In the genomic region with DNA sequence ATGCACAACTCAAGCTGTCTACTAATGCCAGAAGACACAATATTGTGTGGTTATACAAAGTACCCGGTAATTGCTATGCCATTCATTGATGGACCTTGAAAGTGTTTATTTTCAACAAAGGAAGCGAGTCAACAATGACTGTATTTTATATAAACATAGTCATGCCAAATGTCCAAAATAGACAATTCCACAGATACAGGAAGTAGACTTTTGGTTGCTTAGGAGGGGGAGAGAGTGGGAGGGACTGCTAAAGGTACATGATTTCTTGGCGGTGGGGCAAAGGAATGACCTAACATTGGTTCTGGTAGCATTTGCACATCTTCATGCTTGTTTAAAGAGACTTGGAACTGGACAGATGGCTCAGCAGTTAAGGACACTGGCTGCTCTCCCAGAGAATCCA, we compare ENCODE assay signal across 36 mouse cellular contexts.
"Had no signal": no experiment of that assay in that cellular context is flagged by ENCODE, and none has a peak within 500 bp of the region (broad histone marks: within the 10 kb centered on the region; RNA-seq: fewer than 3 reads in every experiment).

No protein-coding gene starts in this region.

- H3K9me3 ChIP-seq: heart, embryonic 10.5 days; heart, embryonic 12.5 days; heart, embryonic 13.5 days; heart, embryonic 15.5 days; hindbrain, embryonic 10.5 days; hindbrain, embryonic 12.5 days; hindbrain, embryonic 13.5 days; hindbrain, embryonic 15.5 days; intestine, embryonic 15.5 days; kidney, embryonic 15.5 days had no signal

- H3K27ac ChIP-seq: heart, adult 2 months; heart, embryonic 10.5 days; heart, embryonic 13.5 days; heart, embryonic 15.5 days; hindbrain, embryonic 10.5 days; hindbrain, embryonic 12.5 days; hindbrain, embryonic 13.5 days; hindbrain, embryonic 14.5 days; hindbrain, embryonic 15.5 days; hindbrain, postnatal 0 days; intestine, embryonic 15.5 days; kidney, embryonic 15.5 days; kidney, postnatal 0 days; layer of hippocampus, adult 2 months had no signal

- H3K36me3 ChIP-seq: heart, embryonic 10.5 days; heart, embryonic 12.5 days; heart, embryonic 13.5 days; heart, embryonic 15.5 days; hindbrain, embryonic 10.5 days; hindbrain, embryonic 12.5 days; hindbrain, embryonic 13.5 days; hindbrain, embryonic 15.5 days; intestine, embryonic 15.5 days; kidney, embryonic 15.5 days had no signal

- H3K4me2 ChIP-seq: heart, embryonic 11.5 days; heart, embryonic 12.5 days; heart, embryonic 13.5 days; heart, embryonic 15.5 days; hindbrain, embryonic 12.5 days; hindbrain, embryonic 13.5 days; hindbrain, embryonic 14.5 days; hindbrain, embryonic 15.5 days; intestine, embryonic 15.5 days; kidney, embryonic 15.5 days had no signal

- DNase-seq: heart, adult 18-20 months; heart, adult 2 months; heart, postnatal 10 days; heart, postnatal 14 days; heart, postnatal 36 days; heart, postnatal 4 days; kidney, adult 11 months; kidney, adult 18-20 months; kidney, adult 2 months; kidney, adult 8-10 months; kidney, adult 9 months; kidney, postnatal 10 days; kidney, postnatal 14 days; kidney, postnatal 25 days; kidney, postnatal 36 days; kidney, postnatal 4 days; layer of hippocampus, adult 9-11 months had no signal

- ATAC-seq: hindbrain, embryonic 16.5 days; hindbrain, postnatal 0 days; inflammation-experienced regulatory T-cells, adult 6 months; intestine, embryonic 15.5 days; intestine, embryonic 16.5 days; intestine, postnatal 0 days had no signal

- H3K27me3 ChIP-seq: heart, embryonic 12.5 days; heart, embryonic 13.5 days; heart, embryonic 15.5 days; hindbrain, embryonic 15.5 days; intestine, embryonic 15.5 days; kidney, embryonic 15.5 days had no signal

- H3K4me3 ChIP-seq: heart, adult 2 months; heart, embryonic 10.5 days; heart, embryonic 12.5 days; heart, embryonic 13.5 days; heart, embryonic 15.5 days; hindbrain, embryonic 10.5 days; hindbrain, embryonic 12.5 days; hindbrain, embryonic 13.5 days; hindbrain, embryonic 15.5 days; intestine, embryonic 15.5 days; kidney, embryonic 15.5 days; layer of hippocampus, adult 2 months had no signal

- H3K9ac ChIP-seq: heart, embryonic 12.5 days; heart, embryonic 13.5 days; heart, embryonic 15.5 days; hindbrain, embryonic 12.5 days; hindbrain, embryonic 13.5 days; hindbrain, embryonic 14.5 days; hindbrain, embryonic 15.5 days; intestine, embryonic 15.5 days; kidney, embryonic 15.5 days had no signal
